Mouse (Mus musculus): Measurements from ENCODE around the gene Rnf186. TPM values are rescaled to one million over a fixed set of nuclear protein-coding genes. Genes with fewer than 3 reads are reported as not detected.

The Rnf186 gene
- under 1 TPM in 1 of 2 experiments, not detected in 1; 0.31 TPM for polyA plus RNA-seq (2017; shearing (Covaris generic))

DNA sequence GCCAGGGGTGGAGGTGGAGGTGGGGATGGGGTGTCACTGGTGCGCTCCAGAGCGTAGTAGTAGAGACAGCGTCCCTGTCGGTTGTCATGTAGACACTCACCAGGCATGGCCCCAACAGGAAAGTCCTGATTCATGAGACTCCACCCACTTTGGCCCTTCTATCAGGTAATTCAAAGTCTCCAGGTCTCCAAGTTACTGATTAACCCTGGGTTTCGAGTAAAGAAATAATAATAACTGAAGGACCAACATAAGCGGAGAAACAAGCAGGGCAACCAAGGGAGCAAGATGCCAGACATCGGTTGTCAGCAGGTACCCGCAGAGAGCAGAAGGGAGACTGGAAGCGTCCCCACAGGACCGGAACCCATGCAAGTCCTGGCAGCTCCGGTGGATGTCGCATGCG, at the start of gene Rnf186:
TSS of gene Rnf186 (plus strand) at position 247 of the 400 bp plus-strand sequence.

DNA sequence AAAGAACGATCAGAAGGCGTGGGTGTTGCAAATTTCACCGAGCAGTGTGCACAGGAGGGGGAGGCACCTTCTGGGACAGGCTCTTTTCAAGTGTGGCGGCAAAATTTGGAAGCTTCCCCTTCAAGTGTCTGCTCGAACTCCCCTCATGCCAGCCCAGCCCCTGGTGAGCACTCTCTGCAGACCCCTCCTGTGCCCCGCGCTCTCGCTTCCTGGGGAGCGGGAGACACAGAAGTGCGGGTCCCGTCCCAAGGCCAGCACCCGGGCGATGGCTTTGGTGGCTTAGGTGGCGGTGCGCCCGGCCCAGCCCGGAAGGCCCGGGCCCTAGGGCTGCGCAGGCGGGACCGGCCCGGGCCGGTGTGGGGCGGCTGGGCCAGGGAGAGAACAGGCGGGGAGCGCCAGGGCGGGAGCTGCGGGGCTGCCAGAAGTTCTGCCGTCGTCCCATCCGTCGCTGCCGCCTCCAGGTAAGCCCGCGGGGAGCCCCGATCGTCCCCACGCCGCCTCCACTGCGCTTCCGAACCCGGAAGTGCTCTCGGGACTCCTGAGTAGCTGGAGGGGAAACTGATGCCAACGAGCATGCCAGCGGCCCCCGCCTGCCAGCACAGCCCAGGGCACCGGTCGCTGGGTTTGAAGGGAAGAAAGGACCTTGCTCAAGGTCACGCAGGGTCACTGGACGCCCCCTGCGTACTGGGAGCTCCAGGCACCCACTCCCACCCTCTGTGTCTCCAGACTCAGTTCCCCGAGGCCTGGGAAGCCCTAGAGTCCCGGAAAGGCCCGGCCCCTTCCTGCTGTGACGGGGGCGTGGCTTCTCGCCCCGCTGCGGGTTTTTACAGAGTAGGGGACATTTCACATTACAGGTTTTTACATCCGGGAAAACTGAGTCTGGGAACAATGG, 6.2 kb downstream of the Rnf186 start, which contains the start of gene Tmco4:
TSS of gene Tmco4 (plus strand) at position 62 of the 892 bp plus-strand sequence.

Other genes starting within 250 kb of the Rnf186 start
- gene Pla2g2c, start 242.3 kb upstream of the Rnf186 start, polyA plus RNA-seq (2017; shearing (Covaris generic)), result not detected
- gene Ubxn10, start 229.9 kb upstream of the Rnf186 start, polyA plus RNA-seq (2017; shearing (Covaris generic)), result under 1 TPM in 1 of 2 experiments, not detected in 1; 0.81 TPM
- under 1 TPM in 1 of 2 experiments, not detected in 1; 0.60 TPM for gene Pla2g2f, start 209.5 kb upstream of the Rnf186 start, polyA plus RNA-seq (2017; shearing (Covaris generic))
- gene Pla2g2d, start 191.4 kb upstream of the Rnf186 start, polyA plus RNA-seq (2017; shearing (Covaris generic)), result 1 to 10 TPM in 1 of 2 experiments, under 1 TPM in 1; 0.33 to 2.3 TPM
- gene Pla2g5, start 103.6 kb upstream of the Rnf186 start, polyA plus RNA-seq (2017; shearing (Covaris generic)), result not detected
- not detected for gene Gm13030, start 93.1 kb upstream of the Rnf186 start, polyA plus RNA-seq (2017; shearing (Covaris generic))
- gene Pla2g2e, start 89.2 kb upstream of the Rnf186 start, polyA plus RNA-seq (2017; shearing (Covaris generic)), result under 1 TPM in 1 of 2 experiments, not detected in 1; 0.36 TPM
- gene Otud3, start 53.2 kb upstream of the Rnf186 start, polyA plus RNA-seq (2017; shearing (Covaris generic)), result 1 to 10 TPM; 3.6 to 4.6 TPM
- 10 to 100 TPM; 31.2 to 42.4 TPM for gene Tmco4, start 5.8 kb downstream of the Rnf186 start, polyA plus RNA-seq (2017; shearing (Covaris generic))
- not detected for gene Htr6, start 108.5 kb downstream of the Rnf186 start, polyA plus RNA-seq (2017; shearing (Covaris generic))
- gene Nbl1, start 125.9 kb downstream of the Rnf186 start, polyA plus RNA-seq (2017; shearing (Covaris generic)), result under 1 TPM; 0.26 to 0.66 TPM
- 100 to 1,000 TPM; 305 to 352 TPM for gene Minos1, start 164.0 kb downstream of the Rnf186 start, polyA plus RNA-seq (2017; shearing (Covaris generic))
- 100 to 1,000 TPM; 592 to 680 TPM for gene Capzb, start 225.8 kb downstream of the Rnf186 start, polyA plus RNA-seq (2017; shearing (Covaris generic))